Mouse (Mus musculus): ENCODE measurements around the gene Drd3. TPM values are rescaled to one million over a fixed set of nuclear protein-coding genes. Genes with fewer than 3 reads are reported as not detected.

Drd3 gene
- total and polyA plus RNA-seq, 2 experiments: not detected

DNA sequence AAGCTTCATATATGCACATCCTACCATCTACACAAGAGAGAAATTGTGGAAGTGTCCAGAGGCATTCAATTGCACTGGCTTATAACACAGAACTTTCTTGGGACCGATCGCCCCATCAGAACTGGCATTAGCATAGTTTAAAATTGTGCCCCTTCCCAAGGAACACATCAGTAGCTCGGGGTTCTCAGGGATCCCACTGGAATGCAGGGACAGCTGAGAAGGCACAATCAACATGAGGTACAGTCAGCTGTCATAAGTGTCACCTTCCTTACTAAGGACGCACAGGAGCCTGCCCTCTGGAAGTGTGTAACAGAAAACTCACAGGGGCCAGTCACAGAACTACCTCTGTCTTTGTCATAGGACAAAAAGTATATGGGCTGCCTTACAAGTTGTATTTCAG is 19.7 kb downstream of the Drd3 start:
- Histone ChIP-seq H3K36me3 (ENCODE audit: control insufficient read depth, insufficient read depth, low read length) (no peaks in the 10 kb centered on the region), H3K27me3 (ENCODE audit: control insufficient read depth, insufficient read depth, low read length) (no peaks in the 10 kb centered on the region), H3K27ac (replicated peaks; ENCODE audit: insufficient read depth, low read depth, low read length) (no peak overlapping the region), H3K9ac (ENCODE audit: low read depth, low read length) (no peak overlapping the region), H3K79me2 (ENCODE audit: control insufficient read depth, insufficient read depth, low read length) (no peaks in the 10 kb centered on the region), H3K4me3 (ENCODE audit: insufficient read depth, low read depth, low read length) (no peak overlapping the region), H3K4me1 (ENCODE audit: control insufficient read depth, insufficient read depth, low read length) (no peaks in the 10 kb centered on the region)
- no peak for DNase-seq (ENCODE audit: extremely low read depth, low read depth, low spot score)
- TF ChIP-seq CTCF (IDR thresholded peaks at IDR 0.05; ENCODE audit: low read depth, low read length): no peak
- no peak for TF ChIP-seq POLR2A (IDR thresholded peaks at IDR 0.05; ENCODE audit: extremely low read depth, insufficient read depth, low read length)
- 92% methylated on average over 4 of the region's 4 CpGs for WGBS

DNA sequence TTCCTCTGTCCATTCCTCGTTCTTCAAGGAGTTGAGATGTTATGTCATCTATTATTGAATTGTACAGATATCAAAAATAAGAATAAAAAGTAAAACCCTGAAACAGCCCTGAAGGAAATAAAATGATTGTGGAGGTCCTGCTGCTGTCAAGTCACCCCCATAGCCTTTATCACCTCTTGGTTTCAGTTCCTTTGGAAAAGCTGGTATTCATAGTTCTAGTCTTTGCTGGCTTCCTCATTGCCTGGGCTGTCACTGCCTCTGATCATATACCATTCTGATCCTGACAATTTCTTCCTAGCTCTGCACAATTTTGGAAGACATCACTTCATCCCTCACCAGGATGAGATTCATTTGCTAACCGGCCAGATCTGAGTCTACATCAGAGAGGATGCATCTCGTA is 23.1 kb downstream of the Drd3 start:
- Histone ChIP-seq H3K79me2 (ENCODE audit: control insufficient read depth, insufficient read depth, low read length) (no peaks in the 10 kb centered on the region), H3K36me3 (ENCODE audit: control insufficient read depth, insufficient read depth, low read length) (no peaks in the 10 kb centered on the region), H3K9ac (ENCODE audit: low read depth, low read length) (no peak overlapping the region), H3K27ac (replicated peaks; ENCODE audit: insufficient read depth, low read depth, low read length) (no peak overlapping the region), H3K4me3 (ENCODE audit: insufficient read depth, low read depth, low read length) (no peak overlapping the region), H3K27me3 (ENCODE audit: control insufficient read depth, insufficient read depth, low read length) (no peaks in the 10 kb centered on the region), H3K4me1 (ENCODE audit: control insufficient read depth, insufficient read depth, low read length) (no peaks in the 10 kb centered on the region)
- no peak for DNase-seq (ENCODE audit: extremely low read depth, low read depth, low spot score)
- WGBS: 78% methylated on average over 3 of the region's 3 CpGs
- TF ChIP-seq POLR2A (IDR thresholded peaks at IDR 0.05; ENCODE audit: extremely low read depth, insufficient read depth, low read length) (no peak), CTCF (IDR thresholded peaks at IDR 0.05; ENCODE audit: low read depth, low read length) (no peak)

DNA sequence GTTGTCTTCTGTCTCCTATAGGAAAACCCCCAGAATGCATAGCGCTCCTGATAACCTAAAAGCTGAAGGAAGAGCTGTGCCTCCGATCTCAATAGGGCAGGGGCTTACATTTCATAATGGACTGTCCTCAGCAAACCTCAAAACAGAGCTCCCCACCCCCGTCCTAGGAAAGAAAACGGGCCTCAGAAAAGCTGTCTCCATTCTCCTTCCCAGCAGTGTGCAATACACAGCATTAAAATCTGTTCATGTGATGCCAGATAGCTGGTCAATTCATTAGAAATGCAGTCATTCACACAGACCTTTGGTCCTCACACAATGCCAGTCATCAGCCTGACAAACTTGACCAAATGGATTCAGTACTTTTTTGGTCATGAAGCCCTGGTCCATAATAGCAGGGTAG is 45.7 kb downstream of the Drd3 start:
- TF ChIP-seq CTCF (IDR thresholded peaks at IDR 0.05; ENCODE audit: low read depth, low read length) (no peak), POLR2A (IDR thresholded peaks at IDR 0.05; ENCODE audit: extremely low read depth, insufficient read depth, low read length) (no peak)
- no peak for DNase-seq (ENCODE audit: extremely low read depth, low read depth, low spot score)
- Histone ChIP-seq H3K27ac (replicated peaks; ENCODE audit: insufficient read depth, low read depth, low read length) (no peak overlapping the region), H3K9ac (ENCODE audit: low read depth, low read length) (no peak overlapping the region), H3K79me2 (ENCODE audit: control insufficient read depth, insufficient read depth, low read length) (no peaks in the 10 kb centered on the region), H3K4me1 (ENCODE audit: control insufficient read depth, insufficient read depth, low read length) (no peaks in the 10 kb centered on the region), H3K27me3 (ENCODE audit: control insufficient read depth, insufficient read depth, low read length) (no peaks in the 10 kb centered on the region), H3K4me3 (ENCODE audit: insufficient read depth, low read depth, low read length) (no peak overlapping the region), H3K36me3 (ENCODE audit: control insufficient read depth, insufficient read depth, low read length) (no peaks in the 10 kb centered on the region)
- 67% methylated on average over 4 of the region's 4 CpGs for WGBS

DNA sequence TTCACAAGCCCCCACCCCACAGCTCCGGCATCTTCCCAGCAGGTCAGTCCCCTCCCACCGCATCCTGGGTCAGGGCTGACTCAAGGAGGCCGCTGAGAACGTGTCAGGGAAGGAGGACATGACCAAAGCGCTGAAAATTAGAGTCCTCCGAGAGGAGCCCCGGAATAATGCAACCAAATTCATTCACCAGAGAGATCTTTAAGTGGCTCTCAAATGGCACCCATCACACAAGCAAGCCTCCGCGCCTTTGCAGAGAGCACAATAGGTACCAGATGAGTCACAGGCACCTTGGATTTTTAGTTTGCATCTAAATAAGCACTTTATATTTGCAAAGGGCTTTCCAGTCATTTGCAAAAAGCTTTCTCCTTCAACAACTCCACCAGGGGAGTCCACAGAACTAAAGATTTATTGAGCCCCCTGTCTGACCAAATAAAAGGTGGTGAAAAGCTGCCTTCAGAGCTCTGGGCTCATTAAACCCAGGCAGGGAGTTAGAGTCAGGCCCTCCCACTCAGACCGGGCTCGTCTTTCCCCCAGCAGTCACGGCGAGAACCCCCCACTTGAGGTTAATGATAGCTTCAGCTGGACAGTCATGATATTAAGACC is 46.4 kb downstream of the Drd3 start:
- H3K27ac ChIP-seq (replicated peaks; ENCODE audit: insufficient read depth, low read depth, low read length): no peak overlapping the region
- H3K4me1 ChIP-seq (ENCODE audit: control insufficient read depth, insufficient read depth, low read length): no peaks in the 10 kb centered on the region
- H3K27me3 ChIP-seq (ENCODE audit: control insufficient read depth, insufficient read depth, low read length): no peaks in the 10 kb centered on the region
- no peaks in the 10 kb centered on the region for H3K36me3 ChIP-seq (ENCODE audit: control insufficient read depth, insufficient read depth, low read length)
- no peak overlapping the region for H3K4me3 ChIP-seq (ENCODE audit: insufficient read depth, low read depth, low read length)
- no peak overlapping the region for H3K9ac ChIP-seq (ENCODE audit: low read depth, low read length)
- 49% methylated on average over 13 of the region's 13 CpGs for WGBS
- TF ChIP-seq CTCF (IDR thresholded peaks at IDR 0.05; ENCODE audit: low read depth, low read length) (no peak), POLR2A (IDR thresholded peaks at IDR 0.05; ENCODE audit: extremely low read depth, insufficient read depth, low read length) (no peak)
- DNase-seq (ENCODE audit: extremely low read depth, low read depth, low spot score): no peak
- no peaks in the 10 kb centered on the region for H3K79me2 ChIP-seq (ENCODE audit: control insufficient read depth, insufficient read depth, low read length)

DNA sequence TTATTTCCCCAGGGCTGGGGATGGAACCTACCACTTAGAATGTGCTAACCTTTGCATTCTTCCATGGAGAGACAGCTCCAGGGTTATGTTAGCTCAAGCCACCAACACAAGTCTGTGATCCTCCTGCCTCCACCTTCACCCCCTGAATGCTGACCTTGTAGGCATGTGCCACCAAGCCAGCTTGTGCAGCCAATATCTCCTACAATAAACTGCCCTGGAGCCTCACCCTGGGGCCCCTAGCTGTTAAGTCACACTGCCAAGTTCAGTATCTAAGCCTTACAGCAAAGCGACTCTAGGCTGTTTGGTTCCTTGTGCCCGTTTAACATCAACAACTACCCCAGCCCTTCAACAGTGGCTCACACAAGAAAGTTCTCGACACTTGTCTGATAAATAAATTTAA is 47.3 kb downstream of the Drd3 start:
- Histone ChIP-seq H3K4me1 (ENCODE audit: control insufficient read depth, insufficient read depth, low read length) (no peaks in the 10 kb centered on the region), H3K27me3 (ENCODE audit: control insufficient read depth, insufficient read depth, low read length) (no peaks in the 10 kb centered on the region), H3K36me3 (ENCODE audit: control insufficient read depth, insufficient read depth, low read length) (no peaks in the 10 kb centered on the region), H3K27ac (replicated peaks; ENCODE audit: insufficient read depth, low read depth, low read length) (no peak overlapping the region), H3K79me2 (ENCODE audit: control insufficient read depth, insufficient read depth, low read length) (no peaks in the 10 kb centered on the region), H3K4me3 (ENCODE audit: insufficient read depth, low read depth, low read length) (no peak overlapping the region), H3K9ac (ENCODE audit: low read depth, low read length) (no peak overlapping the region)
- 85% methylated on average over 3 of the region's 3 CpGs for WGBS
- no peak for DNase-seq (ENCODE audit: extremely low read depth, low read depth, low spot score)
- TF ChIP-seq CTCF (IDR thresholded peaks at IDR 0.05; ENCODE audit: low read depth, low read length): no peak
- TF ChIP-seq POLR2A (IDR thresholded peaks at IDR 0.05; ENCODE audit: extremely low read depth, insufficient read depth, low read length): no peak

DNA sequence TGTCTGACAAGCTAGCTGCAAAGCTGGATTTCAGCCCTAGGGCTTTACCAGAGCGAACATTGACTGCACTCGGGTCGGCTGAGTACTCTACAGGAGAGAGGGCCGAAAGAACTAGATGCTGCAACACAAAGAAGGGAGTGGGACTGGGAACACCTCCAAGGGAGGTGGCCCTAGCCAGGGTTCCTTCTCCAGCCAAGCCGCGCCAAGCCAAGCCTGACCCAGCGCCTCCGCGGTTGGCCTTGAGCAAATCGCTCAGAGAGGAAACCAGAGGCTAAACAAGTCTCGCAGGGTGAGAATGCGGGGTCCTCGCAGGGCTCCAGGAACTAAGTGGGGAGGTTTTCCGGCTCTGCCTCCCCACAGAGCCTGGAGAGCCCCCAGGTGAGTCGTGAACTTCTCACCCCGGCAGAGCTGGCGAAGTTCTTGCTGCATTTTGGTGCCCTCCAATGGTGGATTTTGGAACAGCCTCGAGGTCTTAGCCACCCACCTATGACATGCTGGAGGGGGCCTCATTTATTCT is 48.0 kb downstream of the Drd3 start:
- Histone ChIP-seq H3K79me2 (ENCODE audit: control insufficient read depth, insufficient read depth, low read length) (no peaks in the 10 kb centered on the region), H3K27me3 (ENCODE audit: control insufficient read depth, insufficient read depth, low read length) (no peaks in the 10 kb centered on the region), H3K4me1 (ENCODE audit: control insufficient read depth, insufficient read depth, low read length) (no peaks in the 10 kb centered on the region), H3K9ac (ENCODE audit: low read depth, low read length) (peak overlapping the region; percentile 57), H3K4me3 (ENCODE audit: insufficient read depth, low read depth, low read length) (peak overlapping the region; percentile 46), H3K27ac (replicated peaks; ENCODE audit: insufficient read depth, low read depth, low read length) (no peak overlapping the region), H3K36me3 (ENCODE audit: control insufficient read depth, insufficient read depth, low read length) (no peaks in the 10 kb centered on the region)
- 5% methylated on average over 18 of the region's 18 CpGs for WGBS
- no peak for TF ChIP-seq POLR2A (IDR thresholded peaks at IDR 0.05; ENCODE audit: extremely low read depth, insufficient read depth, low read length)
- TF ChIP-seq CTCF (IDR thresholded peaks at IDR 0.05; ENCODE audit: low read depth, low read length): peak; percentile 79
- peak; percentile 26 for DNase-seq (ENCODE audit: extremely low read depth, low read depth, low spot score)

Data from liver, adult 2 months (tissue).